Mouse (Mus musculus) liver, postnatal 0 days (tissue): ENCODE measurements around the gene Snapc4. TPM values are rescaled to one million over a fixed set of nuclear protein-coding genes. Genes with fewer than 3 reads are reported as not detected.

ENCODE experiments used
- ATAC-seq: fragments of 200-750 bp; cut with Nextera tagmentation; 2 replicates; pipeline ENCODE4 v1.8.0; 2017; ENCODE audit warnings: mild to moderate bottlenecking, moderate library complexity
- DNase-seq: peaks from one replicate; pipeline ENCODE4 v3.0.0-alpha.2; 2016
- H3K27ac ChIP-seq: fragments of 300-500 bp; sonication (generic); 2 replicates; pipeline ENCODE4 v1.5.1; 2014; ENCODE audit warnings: antibody characterized with exemption, moderate library complexity, mild to moderate bottlenecking, low read depth
- H3K27me3 ChIP-seq: fragments of 300-500 bp; sonication (generic); 2 replicates; pipeline ENCODE4 v1.6.1; 2014; ENCODE audit warnings: low read length, control low read depth, mixed read lengths; ENCODE audit not compliant: insufficient read depth
- H3K36me3 ChIP-seq: fragments of 300-500 bp; sonication (generic); replicated peaks from 2 replicates; pipeline ENCODE4 v1.6.1; 2014; ENCODE audit warnings: mild to moderate bottlenecking, control low read depth, low read length, moderate library complexity, mixed read lengths; ENCODE audit not compliant: insufficient read depth
- H3K4me1 ChIP-seq: fragments of 300-500 bp; sonication (generic); 2 replicates; pipeline ENCODE4 v1.6.1; 2014; ENCODE audit warnings: antibody characterized with exemption, mild to moderate bottlenecking, control low read depth; ENCODE audit not compliant: insufficient read depth
- H3K4me2 ChIP-seq: fragments of 300-500 bp; sonication (generic); 2 replicates; pipeline ENCODE4 v1.6.1; 2014; ENCODE audit warnings: low read depth, mild to moderate bottlenecking, low read length, moderate library complexity, mixed read lengths
- H3K4me3 ChIP-seq: fragments of 300-500 bp; sonication (generic); 2 replicates; pipeline ENCODE4 v1.5.1; 2014; ENCODE audit warnings: low read depth, low read length
- H3K9ac ChIP-seq: fragments of 300-500 bp; sonication (generic); replicated peaks from 2 replicates; pipeline ENCODE4 v1.6.1; 2014; ENCODE audit warnings: mild to moderate bottlenecking, moderate library complexity
- H3K9me3 ChIP-seq: fragments of 300-500 bp; sonication (generic); 2 replicates; pipeline ENCODE4 v1.6.1; 2016; ENCODE audit warnings: mild to moderate bottlenecking, control low read depth, low read length, mixed read lengths
- CTCF ChIP-seq: sonication (generic); IDR thresholded peaks from 2 replicates; pipeline ENCODE4 v1.5.1; 2016; ENCODE audit warnings: antibody characterized with exemption, low read depth
- EP300 ChIP-seq: IDR thresholded peaks from 2 replicates; pipeline ENCODE4 v1.6.1; 2016; ENCODE audit warnings: antibody characterized with exemption, low read depth, mild to moderate bottlenecking
- WGBS: fragments of 180-500 bp; shearing (Covaris S2); extraction: QIAGEN DNeasy Blood & Tissue Kit; methylation state at CpG from one replicate; pipeline ENCODE4 v1.1.7; 2014; ENCODE audit not compliant: insufficient replicate concordance; 5-methylcytosine and 5-hydroxymethylcytosine counted together
- polyA plus RNA-seq: library from polyadenylated mRNA; unstranded; fragments of >200 nt; fragmentation: Nextera tagmentation; extraction: Ambion mirVana; gene quantifications from 2 replicates; pipeline ENCODE4 v1.2.1, GENCODE M21; 2015

Snapc4 gene
- polyA plus RNA-seq, 1 experiment from 2014 or later = 5.5 TPM

DNA sequence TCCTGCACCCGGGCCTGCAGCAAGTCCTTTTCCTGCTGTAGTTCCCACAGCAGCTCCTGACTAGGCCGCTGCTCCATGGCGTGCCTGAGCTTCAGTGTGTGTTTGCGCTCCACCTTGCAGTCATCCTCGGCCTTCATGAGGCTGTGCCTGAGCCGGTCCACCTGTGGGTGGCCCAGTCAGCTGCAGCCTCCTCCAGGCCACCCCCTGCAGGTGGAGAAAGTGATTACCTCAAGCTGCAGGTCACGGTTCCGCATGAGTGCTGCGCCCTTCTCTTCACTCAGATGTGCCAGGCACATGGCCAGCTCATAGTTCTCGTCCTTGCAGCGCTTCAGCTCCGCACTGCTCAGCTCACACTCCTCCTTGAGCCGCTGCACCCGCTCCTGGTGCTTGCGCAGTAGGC lies 23.0 kb downstream of the Snapc4 start:
- Histone ChIP-seq H3K4me1 (peaks cover 3% of the 10 kb centered on the region), H3K9me3 (no peaks in the 10 kb centered on the region), H3K36me3 (peaks cover 4% of the 10 kb centered on the region), H3K9ac (no peak overlapping the region), H3K4me3 (no peak overlapping the region), H3K4me2 (no peak overlapping the region), H3K27me3 (no peaks in the 10 kb centered on the region), H3K27ac (no peak overlapping the region)
- ATAC-seq (no peak), DNase-seq (no peak)
- TF ChIP-seq EP300 = no peak
- peak; percentile 19; the same call in 1 of the 2 replicates for TF ChIP-seq CTCF
- WGBS = 75% methylated on average over 15 of the region's 15 CpGs

DNA sequence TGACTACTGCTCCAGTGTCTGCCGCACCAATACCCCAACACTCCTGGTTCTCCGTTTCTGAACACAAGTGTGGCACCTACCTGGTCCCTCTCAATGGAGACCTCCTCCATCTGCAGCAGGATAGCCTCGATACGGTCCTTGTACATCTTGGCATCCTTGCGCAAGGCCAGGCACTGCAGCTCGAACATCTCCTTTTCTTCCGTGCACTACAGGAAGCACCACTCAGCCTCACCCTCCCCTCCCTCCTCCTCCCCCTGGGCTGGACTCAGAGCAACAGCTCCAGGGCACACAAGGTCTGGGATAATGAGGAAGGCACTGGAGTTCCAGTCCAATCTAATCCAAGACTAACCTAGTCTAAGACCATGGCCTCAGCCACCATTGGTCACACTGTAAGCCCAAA lies 23.8 kb downstream of the Snapc4 start:
- no peak overlapping the region for H3K4me3 ChIP-seq
- H3K27me3 ChIP-seq = no peaks in the 10 kb centered on the region
- WGBS = 59% methylated on average over 7 of the region's 7 CpGs
- ATAC-seq = no peak
- no peak overlapping the region for H3K9ac ChIP-seq
- H3K9me3 ChIP-seq = no peaks in the 10 kb centered on the region
- peaks cover 7% of the 10 kb centered on the region for H3K4me1 ChIP-seq
- H3K4me2 ChIP-seq = no peak overlapping the region
- TF ChIP-seq EP300 (no peak), CTCF (no peak)
- H3K36me3 ChIP-seq = peaks cover 4% of the 10 kb centered on the region
- no peak overlapping the region for H3K27ac ChIP-seq
- no peak for DNase-seq

DNA sequence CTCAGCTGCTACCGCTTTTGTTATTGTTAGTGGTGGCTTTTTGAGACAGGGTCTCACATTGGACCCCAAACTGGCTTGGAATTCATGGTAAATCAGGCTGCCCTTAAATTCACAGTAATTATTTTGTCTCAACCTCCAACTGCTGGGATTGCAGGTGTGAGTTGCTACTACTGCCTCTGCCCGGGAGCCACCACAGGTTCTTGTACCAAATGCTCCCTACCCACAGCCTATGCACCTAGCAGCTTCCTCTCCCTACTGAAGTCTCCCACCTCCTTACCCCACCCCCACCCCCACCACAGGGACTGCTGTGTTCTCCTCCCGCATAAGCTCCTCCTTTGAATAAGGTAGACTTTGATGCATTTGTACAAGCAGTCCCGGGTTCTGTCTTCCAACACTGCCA lies 24.2 kb downstream of the Snapc4 start:
- H3K9me3 ChIP-seq = no peaks in the 10 kb centered on the region
- ATAC-seq = no peak
- no peak for TF ChIP-seq EP300
- no peak for TF ChIP-seq CTCF
- no peak overlapping the region for H3K4me3 ChIP-seq
- WGBS = 78% methylated on average over 4 of the region's 4 CpGs
- H3K27me3 ChIP-seq = no peaks in the 10 kb centered on the region
- H3K4me1 ChIP-seq = peaks cover 9% of the 10 kb centered on the region
- no peak overlapping the region for H3K4me2 ChIP-seq
- no peak overlapping the region for H3K9ac ChIP-seq
- DNase-seq = no peak
- H3K27ac ChIP-seq = no peak overlapping the region
- peaks cover 4% of the 10 kb centered on the region for H3K36me3 ChIP-seq

DNA sequence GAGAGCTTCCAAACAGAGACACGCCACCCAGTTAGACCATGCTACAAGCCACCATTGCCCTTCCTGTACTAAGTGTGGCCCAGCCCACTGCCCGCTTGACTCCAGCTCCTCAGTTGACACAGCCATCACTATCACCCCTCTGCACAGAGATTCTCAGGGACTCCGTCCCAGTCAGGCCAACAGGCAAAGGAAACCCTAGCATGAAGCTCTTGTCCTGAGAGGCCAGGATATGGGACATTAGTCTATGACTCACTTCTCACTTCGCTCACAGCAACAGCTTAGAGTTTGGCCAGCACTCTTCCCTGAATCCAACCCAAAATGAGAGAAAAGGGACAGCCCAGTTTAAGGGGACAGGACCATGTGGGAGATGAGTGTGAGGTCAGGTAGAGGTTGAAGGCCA lies 26.1 kb downstream of the Snapc4 start:
- no peak for DNase-seq
- H3K4me3 ChIP-seq = no peak overlapping the region
- no peaks in the 10 kb centered on the region for H3K9me3 ChIP-seq
- no peak overlapping the region for H3K4me2 ChIP-seq
- H3K27ac ChIP-seq = no peak overlapping the region
- no peaks in the 10 kb centered on the region for H3K27me3 ChIP-seq
- WGBS = 81% methylated on average over 4 of the region's 4 CpGs
- H3K36me3 ChIP-seq = peaks cover 4% of the 10 kb centered on the region
- TF ChIP-seq CTCF = no peak
- TF ChIP-seq EP300 = no peak
- no peak for ATAC-seq
- H3K4me1 ChIP-seq = peaks cover 16% of the 10 kb centered on the region
- H3K9ac ChIP-seq = no peak overlapping the region

DNA sequence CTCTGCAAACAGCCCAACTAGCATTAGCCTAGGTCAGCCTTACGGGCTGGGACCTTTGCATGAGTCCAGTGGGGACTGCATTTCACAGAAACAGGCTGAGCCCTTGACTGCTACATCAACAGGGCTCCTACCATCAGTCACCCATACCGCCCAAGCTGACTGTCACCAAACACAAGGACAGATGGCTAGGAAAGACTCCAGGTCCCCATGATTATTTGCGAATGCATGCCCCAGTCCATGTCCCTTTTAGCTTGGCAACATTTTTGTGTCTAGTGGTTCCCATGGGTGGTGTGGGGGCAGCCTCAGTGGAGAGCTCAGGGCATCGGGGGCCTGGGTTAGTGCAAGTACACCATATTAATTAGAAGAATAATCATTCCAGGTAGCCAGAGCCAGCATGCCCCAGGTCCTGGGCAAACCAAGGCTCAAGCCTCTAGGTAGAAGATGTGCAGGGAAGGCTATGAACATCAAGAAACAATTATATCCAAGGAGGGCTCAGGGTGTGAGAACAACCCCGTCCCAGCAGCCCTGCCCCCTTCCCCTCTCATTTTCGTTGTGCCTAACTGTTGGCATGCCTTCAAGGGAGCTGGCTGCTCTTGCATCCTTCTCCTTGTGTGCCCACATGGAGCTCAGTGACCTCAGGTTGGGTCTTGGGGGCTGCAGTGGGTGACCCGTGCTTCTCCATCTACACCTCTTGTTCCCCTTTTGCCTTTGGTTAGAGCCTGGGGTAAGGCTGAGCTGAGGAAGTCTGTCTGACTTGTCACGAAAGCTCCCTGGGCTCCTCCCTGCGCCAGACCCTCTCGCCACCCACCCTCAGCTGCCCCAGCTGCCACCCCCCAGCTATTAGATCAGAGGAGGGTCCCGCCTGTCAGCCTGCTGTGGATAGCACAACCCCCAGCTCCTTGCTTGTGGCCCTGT lies 27.1 kb downstream of the Snapc4 start:
- peak overlapping the region; percentile 97 for H3K4me2 ChIP-seq
- ATAC-seq (no peak), DNase-seq (no peak)
- TF ChIP-seq CTCF (no peak), EP300 (no peak)
- no peak overlapping the region for H3K27ac ChIP-seq
- WGBS = 77% methylated on average over 11 of the region's 11 CpGs
- no peaks in the 10 kb centered on the region for H3K9me3 ChIP-seq
- peaks cover 4% of the 10 kb centered on the region for H3K36me3 ChIP-seq
- H3K9ac ChIP-seq = no peak overlapping the region
- H3K4me3 ChIP-seq = peak overlapping the region; percentile 78; the same call in 1 of the 2 replicates
- no peaks in the 10 kb centered on the region for H3K27me3 ChIP-seq
- peaks cover 16% of the 10 kb centered on the region for H3K4me1 ChIP-seq

DNA sequence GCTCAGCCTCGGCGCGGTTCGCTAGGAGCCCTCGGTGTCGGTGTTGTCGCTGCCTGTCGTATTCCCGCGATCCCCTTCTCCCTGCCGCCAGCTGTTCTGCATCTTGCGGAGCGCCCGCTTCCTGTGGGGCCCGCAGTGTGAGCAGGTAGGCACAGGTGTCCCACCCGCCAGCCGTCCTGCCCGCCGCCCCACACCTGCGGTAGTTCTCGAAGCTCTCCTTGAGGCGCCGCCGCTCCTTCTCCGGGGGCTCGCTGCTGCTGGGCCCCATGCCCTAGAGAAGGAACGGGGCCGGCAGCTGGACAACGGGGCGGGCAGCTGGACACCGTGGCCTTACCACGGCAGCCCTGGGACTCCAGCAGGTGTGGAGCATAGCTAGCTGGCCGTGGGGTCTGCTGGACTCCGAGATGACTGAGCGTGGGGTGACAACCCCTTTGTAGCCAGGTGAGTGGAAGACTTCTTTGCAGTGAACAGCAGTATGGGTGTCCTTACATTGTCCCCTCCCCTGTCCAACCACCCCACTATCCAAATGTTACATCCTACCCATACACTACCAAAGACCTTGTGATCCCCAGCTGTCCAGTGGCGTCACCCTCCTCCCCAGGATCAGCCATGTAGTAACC lies 28.1 kb downstream of the Snapc4 start:
- ATAC-seq (peak; percentile 41), DNase-seq (no peak)
- TF ChIP-seq CTCF = no peak
- no peak for TF ChIP-seq EP300
- Histone ChIP-seq H3K27me3 (no peaks in the 10 kb centered on the region), H3K4me1 (peaks cover 16% of the 10 kb centered on the region), H3K36me3 (peaks cover 4% of the 10 kb centered on the region), H3K4me2 (peak overlapping the region; percentile 97), H3K27ac (peak overlapping the region; percentile 85; the same call in 1 of the 2 replicates), H3K4me3 (peak overlapping the region; percentile 78), H3K9ac (peak overlapping the region; percentile 92), H3K9me3 (no peaks in the 10 kb centered on the region)
- WGBS = 5% methylated on average over 36 of the region's 36 CpGs
